Mouse (Mus musculus) cerebellum, adult 2 months (tissue): ENCODE measurements around the gene Sumo2.

Experiments
- CTCF ChIP-seq: fragments of 200-500 bp; IDR thresholded peaks from 2 replicates; pipeline ENCODE4 v1.5.1; 2011; ENCODE audit warnings: low read depth, mild to moderate bottlenecking, control low read depth, low read length, moderate library complexity, borderline replicate concordance; ENCODE audit not compliant: insufficient read depth
- POLR2A ChIP-seq: fragments of 200-500 bp; IDR thresholded peaks from 2 replicates; pipeline ENCODE4 v1.6.1; 2011; ENCODE audit warnings: low read length, control low read depth, borderline replicate concordance; ENCODE audit not compliant: insufficient read depth

- TF ChIP-seq CTCF (no peak), POLR2A (no peak)
Measured at GRCm38 (mm10) chr11:115543571-115543970, 7.5 kb upstream of the Sumo2 start.
